Mouse (Mus musculus) lung, postnatal 10 days (tissue): ENCODE results near the gene Bspry.

Experiments
- DNase-seq: peaks from one replicate; pipeline ENCODE4 v3.0.0; 2021

Bspry gene

GRCm38 (mm10) chr4:62517538-62518415 is 37.9 kb downstream of the Bspry start:
- no peak for DNase-seq

- peak; percentile 36 for DNase-seq
Observed at GRCm38 (mm10) chr4:62518416-62519121, 38.7 kb downstream of the Bspry start.

GRCm38 (mm10) chr4:62519122-62519848 is 39.4 kb downstream of the Bspry start:
- DNase-seq: no peak

GRCm38 (mm10) chr4:62519849-62520233 is 40.0 kb downstream of the Bspry start, which contains the start of gene Alad:
Gene Alad (minus strand): TSS chr4:62519918.
- peak; percentile 93 for DNase-seq

- no peak for DNase-seq
Observed at GRCm38 (mm10) chr4:62520892-62521400, 41.1 kb downstream of the Bspry start.

GRCm38 (mm10) chr4:62524651-62525488 is 45.0 kb downstream of the Bspry start, which contains the start of the genes Pole3 and 4933430I17Rik:
Gene Pole3 (minus strand): TSS chr4:62525068.
Gene 4933430I17Rik (plus strand): TSS chr4:62525369.
- peak; percentile 98 for DNase-seq

GRCm38 (mm10) chr4:62525489-62525811 is 45.6 kb downstream of the Bspry start:
- DNase-seq: no peak

- no peak for DNase-seq
Observed at GRCm38 (mm10) chr4:62526256-62526655, 46.4 kb downstream of the Bspry start.

GRCm38 (mm10) chr4:62527655-62528054 is 47.8 kb downstream of the Bspry start:
- DNase-seq: no peak

- no peak for DNase-seq
Observed at GRCm38 (mm10) chr4:62533729-62534128, 53.9 kb downstream of the Bspry start.

- no peak for DNase-seq
Observed at GRCm38 (mm10) chr4:62541802-62542201, 61.9 kb downstream of the Bspry start.

GRCm38 (mm10) chr4:62543782-62544181 is 63.9 kb downstream of the Bspry start:
- DNase-seq: no peak

GRCm38 (mm10) chr4:62544801-62545200 is 64.9 kb downstream of the Bspry start:
- no peak for DNase-seq
